Mouse (Mus musculus) kidney, adult 11 months (tissue): ENCODE measurements around the gene Tubd1.
"Not testable (repeated sequence)": the region's sequence is repeated elsewhere in the genome, so short reads cannot be mapped to it uniquely, and the experiment has no call there.

Experiments
- DNase-seq: peaks from one replicate; pipeline ENCODE4 v3.0.0; 2022

Tubd1 gene

DNA sequence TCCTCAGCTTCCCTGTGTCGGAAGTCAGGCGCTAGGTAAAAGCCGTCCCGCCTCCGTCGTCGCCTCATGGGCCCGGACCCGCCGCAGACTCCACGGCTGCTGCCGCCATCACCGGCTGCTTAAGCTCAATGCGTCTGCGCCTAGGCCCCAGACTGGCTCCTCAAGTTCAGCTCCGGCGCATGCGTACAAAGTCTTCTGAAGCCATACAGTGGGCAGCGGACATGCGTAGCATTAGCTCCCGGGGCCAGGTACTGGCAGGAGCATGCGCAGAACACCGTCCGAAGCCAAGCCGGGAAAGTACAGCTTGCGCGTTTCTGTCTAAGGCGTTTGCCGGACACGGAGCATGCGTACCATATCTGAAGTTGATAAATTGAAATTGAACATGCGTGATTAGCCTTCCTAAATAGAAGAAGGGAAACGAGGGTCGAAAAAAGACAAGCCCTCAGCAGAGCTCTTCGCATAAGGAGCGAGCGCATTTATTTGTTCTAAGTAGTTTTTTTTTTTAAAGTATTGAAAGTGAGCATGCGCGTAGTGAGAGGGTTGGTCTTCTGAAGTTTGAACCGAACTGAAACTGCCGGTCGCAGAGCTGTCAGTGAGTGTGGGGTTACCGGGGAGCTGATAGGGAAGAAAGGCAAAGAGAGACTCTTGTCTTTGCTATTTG is at the start of gene Tubd1, which contains the start of gene Rps6kb1:
Tubd1 (plus strand) TSS at position 353 of the 661 bp plus-strand sequence.
Rps6kb1 (minus strand) TSS at position 167 of the 661 bp plus-strand sequence.
- peak; percentile 99 for DNase-seq

DNA sequence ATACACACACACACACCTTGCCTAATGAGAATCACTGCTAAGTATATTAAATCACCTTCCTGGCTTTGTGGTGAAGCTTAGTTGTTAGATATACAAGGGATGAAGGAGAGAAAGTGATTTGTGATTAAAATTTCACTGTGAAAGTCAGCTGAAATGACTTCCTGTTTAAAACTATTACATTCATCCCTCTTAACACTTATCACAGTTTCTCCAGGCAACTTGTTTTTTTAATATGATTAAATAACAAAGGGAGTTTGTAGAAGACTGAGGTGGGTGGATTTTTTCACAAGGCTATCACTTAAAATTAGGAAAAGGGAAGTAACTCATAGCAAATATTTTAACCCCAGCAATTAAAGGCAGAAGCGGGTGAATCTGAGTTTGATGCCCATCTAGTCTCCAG is 47.4 kb upstream of the Tubd1 start:
- DNase-seq, result no peak

DNA sequence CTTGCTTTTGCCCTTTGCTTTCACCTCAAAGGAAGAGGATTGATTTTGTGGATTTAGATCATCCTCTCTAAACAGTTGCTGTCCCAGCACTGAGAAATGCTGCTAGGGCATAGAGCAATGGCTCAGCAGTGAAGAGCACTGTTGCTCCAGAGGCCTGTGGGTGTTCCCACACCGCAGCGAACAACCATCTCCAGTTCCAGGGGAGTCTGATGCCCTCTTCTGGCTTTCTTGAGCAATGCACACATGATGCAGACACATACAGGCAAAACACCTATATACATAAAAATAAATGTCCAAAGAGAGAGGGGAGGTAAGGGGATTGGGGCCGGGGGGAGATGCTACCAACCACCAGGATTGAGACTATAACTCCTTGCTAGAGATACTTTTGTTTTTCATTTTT is 46.9 kb upstream of the Tubd1 start:
- no peak for DNase-seq

DNA sequence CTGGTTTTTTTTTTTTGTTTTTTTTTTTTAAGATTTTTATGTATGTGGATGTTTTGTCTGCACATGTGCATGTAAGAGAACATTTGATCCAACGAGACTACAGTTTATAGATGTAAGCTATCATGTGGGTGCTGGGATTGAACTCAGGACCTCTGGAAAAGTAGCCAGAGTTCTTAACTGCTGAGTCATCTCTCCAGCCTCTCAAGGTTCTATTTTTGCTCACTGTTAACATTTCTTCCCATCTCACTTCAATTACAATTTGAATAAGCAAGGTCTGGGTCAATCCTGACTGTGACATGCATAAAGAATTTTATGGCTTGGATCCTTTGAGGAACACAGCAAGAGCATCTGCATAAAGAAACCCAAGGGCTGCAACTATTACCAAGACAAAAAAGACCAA is 44.0 kb upstream of the Tubd1 start:
- DNase-seq, result no peak

DNA sequence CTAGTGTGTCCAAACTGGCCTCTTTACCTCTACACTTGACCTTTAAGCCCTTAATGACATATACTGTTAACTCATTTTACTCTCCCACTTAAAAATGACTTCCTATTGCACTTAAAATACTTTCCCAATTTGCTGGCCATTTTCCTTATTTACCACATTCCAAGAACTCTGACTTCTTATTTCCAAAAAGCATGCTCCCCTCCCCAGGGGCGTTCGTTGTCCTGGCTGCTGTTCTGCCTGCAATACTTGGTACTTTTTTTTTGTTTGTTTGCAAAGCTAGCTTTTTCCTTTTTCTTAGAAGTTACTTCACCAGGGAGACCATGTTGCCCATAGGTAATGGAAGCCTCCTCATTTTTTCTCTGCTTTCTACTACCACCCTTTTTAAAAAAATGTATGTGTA is 41.7 kb upstream of the Tubd1 start:
- DNase-seq, result no peak

DNA sequence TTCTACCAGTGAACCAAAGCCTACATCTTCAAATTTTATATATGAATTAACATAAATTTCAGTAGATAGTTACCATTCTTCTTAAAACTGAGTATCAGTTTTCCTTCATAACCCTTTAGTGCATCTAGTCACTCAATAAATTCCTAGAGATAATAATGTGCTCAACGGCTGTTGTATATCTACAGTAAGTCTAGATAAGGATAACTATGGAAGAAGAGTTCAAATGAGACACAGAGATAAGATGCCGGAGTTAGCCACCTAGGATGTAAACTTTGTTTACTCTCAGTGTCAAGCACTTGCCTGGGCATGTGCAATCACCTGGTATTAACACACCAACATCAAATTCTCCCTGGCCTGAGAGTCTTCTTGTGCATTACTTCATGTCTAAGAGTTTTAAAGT is 37.5 kb upstream of the Tubd1 start:
- DNase-seq, result no peak

DNA sequence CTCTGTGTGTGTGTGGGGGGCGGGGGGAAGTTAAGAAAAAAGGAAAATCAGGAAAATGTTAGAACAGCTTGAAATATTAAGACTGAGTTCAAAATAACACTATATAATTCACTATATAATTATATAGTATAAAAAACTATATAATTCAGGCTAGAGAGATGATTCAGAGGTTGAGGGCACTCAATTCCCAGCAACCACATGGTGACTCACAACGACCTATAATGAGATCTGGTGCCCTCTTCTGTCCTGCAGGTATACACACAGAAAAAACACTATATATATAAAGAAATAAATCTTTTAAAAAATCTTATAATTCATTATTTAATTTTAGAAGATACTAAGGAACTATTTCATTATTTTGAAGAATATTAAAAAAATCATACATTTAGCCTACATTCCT is 36.8 kb upstream of the Tubd1 start:
- no peak for DNase-seq

DNA sequence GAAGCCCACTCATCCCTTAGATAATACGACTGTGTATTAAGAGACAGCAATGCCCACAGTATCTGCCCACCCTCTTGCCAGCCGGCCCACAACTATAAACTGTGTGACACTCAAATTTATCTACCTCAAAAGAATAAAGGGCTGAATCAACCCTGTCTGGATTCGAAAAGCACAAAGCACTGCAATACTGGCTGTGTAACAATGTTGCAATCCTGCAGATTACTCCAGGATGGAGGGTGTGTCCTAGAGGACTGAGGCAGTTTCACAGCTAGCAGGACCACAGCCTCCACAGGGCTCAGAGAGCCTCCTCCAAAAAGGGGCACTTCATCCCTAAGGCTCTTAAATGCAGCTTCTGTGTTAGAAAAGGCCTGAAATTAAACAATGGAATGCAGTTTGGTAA is 28.2 kb upstream of the Tubd1 start:
- DNase-seq, result no peak

DNA sequence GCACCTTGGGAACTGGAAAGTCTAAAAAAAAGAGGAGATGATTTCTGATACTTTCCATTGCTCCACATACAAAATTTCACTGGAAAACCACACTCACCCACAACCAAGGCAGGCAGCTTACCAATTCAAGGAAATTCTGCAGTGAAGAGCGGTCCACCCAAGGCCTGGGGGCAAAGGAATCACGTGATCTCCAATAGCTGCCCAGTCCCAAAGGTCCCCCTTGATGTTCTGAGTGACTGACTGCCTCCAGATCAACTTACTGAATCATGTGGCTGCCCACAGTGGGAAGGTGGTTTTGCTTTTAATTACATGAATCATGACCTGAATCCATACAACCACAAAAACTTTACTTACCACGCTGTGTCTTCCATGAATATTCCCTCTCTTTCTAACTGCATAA is 27.6 kb upstream of the Tubd1 start:
- DNase-seq, result no peak

DNA sequence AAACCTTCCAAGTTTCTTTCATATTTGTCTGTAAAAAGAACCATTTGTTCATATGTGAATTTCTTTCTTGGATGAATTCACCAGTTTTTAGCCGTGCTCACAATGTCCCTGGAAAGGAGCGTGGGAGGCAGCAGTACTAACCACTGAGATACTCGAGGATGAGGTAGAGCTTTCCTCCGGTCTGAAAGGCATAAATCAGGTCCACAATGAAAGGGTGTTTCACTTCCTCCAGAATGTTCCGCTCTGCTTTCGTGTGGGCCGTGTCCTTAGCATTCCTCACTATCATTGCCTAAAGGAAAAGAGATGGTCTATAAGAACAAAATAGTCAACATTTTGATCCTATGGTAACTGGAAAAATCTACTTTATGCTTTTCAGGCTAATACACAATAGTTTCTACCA is 25.0 kb upstream of the Tubd1 start:
- no peak for DNase-seq

DNA sequence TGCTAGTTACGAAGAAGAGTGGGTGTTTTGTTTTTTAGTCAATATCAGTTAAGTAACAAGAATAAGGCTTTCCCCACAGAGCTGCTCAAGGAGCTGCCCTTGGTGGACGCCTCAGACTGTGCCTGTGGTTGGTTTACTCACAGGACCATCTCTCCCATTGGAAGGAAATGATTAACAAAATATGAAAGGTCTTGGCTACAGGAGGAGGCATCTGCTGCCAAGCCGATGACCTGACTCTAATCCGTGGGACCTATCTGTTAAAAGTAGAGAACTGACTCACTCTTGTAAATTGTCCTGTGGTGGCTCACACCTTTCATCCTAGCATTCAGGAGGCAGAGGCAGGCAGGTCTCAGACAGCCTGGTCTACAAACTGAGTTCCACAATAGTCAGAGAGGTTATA is 17.3 kb upstream of the Tubd1 start:
- DNase-seq, result peak; percentile 40

DNA sequence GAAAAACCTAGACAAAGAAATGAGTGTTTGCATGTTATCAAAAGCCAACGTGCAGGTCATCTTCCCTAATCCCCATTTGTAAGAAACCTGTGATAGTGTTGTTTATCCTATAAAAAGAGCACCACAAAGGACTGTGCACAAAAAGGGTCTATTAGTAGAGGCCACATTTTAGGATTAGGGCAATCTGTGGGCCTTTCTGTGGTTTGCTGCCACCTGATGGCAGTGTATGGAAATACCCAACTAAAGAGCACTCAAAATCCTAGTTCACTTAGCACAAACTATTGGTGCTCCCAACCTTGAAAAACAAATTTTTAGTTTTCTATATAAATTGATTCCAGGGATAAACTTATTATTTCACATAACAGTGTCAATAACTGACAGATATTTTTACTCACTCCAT is 12.0 kb upstream of the Tubd1 start:
- DNase-seq, result no peak

DNA sequence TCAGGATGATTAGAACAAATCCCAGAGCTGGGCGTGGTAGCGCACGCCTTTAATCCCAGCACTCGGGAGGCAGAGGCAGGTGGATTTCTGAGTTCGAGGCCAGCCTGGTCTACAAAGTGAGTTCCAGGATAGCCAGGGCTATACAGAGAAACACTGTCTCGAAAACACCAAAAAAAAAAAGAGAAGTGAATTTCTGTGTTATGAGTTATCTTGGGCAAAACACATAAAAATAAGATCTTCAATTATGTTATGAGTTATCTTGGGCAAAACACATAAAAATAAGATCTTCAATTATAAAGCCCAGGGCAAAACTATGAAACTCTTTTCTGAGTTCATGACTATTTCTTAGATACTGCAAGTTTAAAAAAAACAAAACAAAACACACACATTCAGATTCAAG is 11.5 kb upstream of the Tubd1 start:
- DNase-seq, result not testable (repeated sequence)

DNA sequence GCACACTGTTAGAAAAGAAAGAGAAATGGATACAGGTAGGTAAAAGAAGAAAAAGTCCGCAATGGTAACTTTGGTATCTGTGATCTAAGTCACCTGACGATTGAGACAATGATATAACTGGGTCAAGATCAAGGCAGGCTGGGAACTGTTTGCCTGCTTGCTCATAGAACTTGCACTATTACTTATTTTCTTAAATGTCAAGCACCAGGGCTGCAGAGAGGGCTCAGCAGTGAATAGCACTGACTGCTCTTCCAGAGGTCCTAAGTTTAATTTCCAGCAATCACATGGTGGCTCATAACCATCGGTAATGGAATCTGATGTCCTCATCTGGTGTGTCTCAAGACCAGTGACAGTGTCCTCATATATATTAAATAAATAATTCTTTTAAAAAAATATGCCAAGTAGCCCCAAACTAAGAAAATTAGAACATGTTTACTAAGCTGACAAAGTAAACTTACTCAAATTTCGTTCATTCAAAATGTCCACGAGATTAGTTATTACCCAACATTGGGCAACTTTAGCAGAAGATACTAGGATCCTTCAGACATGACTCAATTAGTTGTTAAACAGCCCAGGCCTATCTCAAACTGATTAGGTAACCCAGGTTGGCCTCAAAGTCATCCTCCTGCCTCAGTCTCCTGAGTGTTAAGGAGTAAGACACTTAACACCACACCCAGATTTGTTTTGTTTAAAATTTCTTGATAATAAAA is 10.4 kb upstream of the Tubd1 start:
- no peak for DNase-seq

DNA sequence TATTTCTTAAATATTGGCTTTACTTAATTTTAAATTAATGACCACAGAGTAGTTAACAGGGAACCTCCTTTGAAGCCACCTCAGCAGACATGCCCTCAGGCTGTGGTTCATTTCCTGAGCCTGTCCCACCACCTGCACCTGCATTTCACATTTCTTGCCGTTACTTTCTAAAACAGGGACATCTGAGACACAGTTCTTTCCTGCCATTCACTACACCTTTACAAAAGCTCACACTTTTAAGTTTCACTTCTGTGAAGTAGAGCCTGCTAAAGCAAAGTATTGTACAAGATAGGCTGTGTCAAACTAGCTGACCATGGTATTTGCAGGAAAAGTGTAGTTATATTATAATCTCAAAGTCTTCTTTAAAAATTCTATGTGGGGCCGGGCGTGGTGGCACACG is 6.0 kb upstream of the Tubd1 start:
- DNase-seq, result no peak

DNA sequence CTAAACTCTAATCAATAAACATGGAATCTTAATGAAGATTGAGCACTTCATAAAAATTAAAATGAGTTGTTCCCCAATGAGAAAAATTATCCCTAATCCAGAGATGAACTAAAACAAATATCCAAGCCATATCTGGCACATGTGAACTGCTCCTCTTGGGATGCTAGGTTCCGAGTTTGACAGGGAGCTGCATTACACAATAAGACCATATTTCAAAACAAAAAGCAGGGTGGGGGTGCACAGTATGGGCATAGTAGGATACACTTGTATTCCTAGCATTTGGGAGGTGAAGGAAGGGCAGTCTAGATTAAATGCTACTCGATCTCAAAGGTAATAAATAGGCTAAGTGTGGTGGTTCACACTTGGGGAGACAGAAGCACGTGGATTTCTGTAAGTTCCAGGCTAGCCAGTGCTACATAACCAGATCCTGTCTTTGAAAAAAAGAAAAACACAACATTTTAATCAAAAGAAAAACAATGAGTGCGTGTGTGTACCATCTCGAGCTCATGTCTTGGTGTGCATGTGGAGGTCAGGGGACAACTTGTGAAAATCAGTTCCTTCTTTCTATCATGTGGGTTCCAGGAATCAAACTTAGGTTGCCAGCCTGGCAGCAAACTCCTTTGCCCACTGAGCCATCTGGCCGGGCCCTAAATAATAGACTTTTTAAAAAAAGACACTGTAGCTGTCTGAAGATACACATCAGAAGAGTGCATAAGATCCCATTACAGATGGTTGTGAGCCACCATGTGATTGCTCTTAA is 4.9 kb upstream of the Tubd1 start:
- DNase-seq, result no peak

DNA sequence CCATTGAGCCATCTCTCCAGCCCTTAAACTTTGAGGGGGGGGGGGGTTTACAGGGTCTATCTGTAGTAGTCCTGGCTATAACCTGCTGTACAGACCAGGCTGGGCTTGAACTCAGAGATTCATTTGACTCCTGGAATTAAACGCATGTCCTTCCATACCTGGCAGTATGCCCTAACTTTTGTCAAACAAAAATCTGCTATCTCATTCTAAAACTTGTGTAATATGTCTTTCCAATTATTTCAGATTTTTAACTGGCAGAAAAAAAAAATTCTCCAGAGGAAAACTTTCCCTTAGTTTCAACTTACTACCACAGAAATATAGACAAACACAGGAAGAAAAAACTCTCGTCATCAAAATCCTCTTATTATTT is 4.3 kb upstream of the Tubd1 start:
- no peak for DNase-seq

DNA sequence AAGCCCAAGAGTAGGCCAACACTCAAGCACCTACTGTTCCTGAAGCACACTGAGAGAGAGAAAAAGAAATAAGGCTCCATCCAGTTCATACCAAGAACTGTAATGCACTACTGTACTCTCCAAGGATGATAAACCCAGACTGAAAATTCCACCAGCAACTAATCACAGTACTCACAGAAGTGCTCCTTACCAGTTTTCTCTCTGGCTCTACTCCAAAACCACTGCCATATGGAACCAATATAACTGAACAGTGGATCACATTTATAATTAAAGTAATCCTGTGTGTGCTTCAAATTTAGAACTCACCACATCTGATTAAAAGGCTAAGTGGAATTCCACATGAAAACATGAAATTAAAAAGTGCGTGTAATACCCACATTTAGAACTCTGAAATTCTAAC is 1.9 kb upstream of the Tubd1 start:
- DNase-seq, result no peak

DNA sequence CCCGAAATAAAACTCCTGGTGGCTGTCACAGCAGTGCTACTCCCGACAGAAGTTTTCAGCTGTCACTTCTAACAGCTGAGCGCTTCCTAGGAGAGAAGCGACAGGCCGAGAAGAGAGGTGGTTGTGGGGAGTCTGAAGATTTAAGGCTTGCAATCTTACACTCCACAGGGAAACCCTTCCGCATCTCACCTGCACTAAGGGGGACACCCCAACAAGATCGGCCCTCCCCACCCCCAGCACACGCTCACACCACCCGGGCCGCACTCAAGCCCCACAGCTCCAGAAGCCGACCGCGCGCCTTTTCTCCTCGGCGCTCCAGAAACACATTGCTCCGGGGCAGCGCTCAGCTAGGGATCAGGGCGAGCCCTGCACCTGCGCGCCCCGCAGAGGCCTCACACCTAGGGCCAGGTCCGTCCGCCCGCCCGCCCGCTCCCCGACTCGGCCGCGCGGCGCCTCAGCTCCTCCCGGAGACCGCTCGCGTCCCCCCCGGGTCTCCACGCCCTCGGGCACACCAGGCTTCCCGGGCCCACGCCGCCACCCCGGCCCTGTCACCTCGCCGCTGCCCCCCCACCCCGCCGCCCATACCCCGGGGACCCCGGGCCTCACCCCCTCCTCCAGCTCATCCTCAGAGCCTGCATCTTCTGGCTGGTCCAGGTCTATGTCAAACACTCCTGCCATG is 692 bp upstream of the Tubd1 start:
- peak; percentile 47 for DNase-seq

DNA sequence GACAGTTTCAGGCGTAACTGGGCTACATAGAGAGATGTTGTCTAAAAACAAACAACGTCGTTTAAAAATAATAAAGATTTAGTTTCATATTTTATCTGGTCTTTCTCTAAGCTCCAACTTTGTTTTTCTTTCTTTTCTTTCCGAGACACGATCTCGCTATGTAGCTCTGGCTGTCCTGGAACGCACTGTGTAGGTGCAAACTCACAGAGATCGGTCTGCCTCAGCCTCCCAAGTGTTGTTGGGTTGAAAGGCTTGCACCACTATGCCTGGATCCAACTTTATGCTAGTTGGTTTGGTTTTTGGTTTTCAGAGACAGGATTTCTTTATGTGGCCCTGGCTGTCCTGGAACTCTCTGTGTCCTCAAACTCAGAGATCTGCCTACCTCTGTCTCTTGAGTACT is 765 bp downstream of the Tubd1 start:
- no peak for DNase-seq

DNA sequence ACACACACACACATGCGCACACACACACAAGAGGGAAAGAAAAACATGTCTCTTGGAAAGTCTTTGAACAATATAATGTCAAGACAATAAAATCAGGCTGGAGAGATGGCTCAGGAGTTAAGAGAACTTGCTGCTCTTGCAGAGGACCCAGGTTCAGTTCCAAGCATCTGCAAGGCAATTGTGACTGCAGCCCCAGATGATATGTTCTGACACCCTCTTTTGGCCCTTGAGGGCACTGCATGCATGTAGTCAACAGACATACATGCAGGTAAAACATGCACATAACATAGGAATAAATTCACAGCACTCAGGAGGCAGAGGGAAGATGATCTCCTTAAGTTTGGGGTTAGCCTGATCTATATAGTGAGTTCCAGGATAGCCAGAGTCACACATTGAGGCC is 2.6 kb downstream of the Tubd1 start:
- DNase-seq, result no peak

DNA sequence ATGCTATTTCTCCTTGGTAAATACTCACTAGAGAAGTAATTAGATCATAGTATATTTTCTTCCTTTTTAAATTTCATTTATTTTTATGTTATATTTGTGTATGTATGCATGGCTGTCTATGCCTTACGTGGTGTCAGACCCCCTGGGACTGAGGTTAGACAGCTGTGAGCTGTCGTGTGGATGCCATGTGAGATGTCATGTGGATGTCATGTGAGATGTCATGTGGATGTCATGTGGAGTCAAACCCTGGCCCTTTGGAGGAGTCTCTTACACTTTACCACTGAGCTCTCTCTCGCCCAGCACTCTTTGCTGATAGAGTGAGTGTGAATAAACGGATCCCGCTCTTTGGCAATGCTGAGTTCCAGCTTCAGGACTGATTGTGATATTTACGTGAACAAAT is 8.7 kb downstream of the Tubd1 start:
- DNase-seq, result no peak

DNA sequence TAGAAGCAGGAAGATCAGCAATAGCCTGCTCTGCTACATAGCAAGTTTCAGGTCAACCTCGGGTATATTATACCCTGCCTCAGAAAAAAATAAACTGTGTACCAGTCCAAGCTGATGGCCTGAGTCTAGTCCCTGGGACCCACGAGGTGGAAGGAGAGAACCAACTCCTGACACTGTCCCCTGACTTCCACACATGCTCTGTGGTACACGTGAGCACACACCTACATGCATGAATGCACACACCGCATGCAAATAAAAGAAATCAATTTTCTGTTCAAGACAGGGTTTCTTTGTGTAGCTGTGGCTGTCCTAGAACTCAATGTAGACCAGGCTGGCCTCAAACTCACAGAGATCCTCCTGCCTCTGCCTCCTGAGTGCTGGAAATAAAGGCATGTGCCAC is 13.5 kb downstream of the Tubd1 start:
- no peak for DNase-seq

DNA sequence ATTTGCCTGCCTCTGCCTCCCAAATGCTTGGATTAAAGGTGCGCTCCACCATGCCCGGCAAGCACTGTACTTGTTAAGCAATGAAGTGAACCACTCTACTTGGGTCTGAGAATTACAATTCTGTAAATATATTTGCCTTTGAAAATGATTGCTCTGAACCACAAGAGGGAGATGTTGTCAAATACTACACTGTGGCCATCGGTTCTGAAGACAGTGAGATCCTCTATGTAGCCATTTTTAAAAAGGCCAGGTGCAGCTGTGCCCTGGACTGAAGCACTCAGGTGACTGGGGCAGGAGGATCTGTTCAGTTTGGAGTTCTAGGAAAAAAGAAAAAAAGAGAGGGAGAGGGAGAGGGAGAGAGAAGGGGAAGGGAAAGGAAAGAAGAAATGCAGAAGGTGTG is 23.6 kb downstream of the Tubd1 start:
- DNase-seq, result no peak
